Mouse (Mus musculus) limb, embryonic 10.5 days (tissue): Measurements from ENCODE around the gene Rnf114. TPM values are rescaled to one million over a fixed set of nuclear protein-coding genes. Genes with fewer than 3 reads are reported as not detected.

ENCODE experiments used
- DNase-seq: peaks from one replicate; pipeline ENCODE4 v3.0.0-alpha.2; 2017; ENCODE audit warnings: low spot score
- H3K27ac ChIP-seq: fragments of 300-500 bp; sonication (generic); 2 replicates; pipeline ENCODE4 v1.5.1; 2016; ENCODE audit warnings: mild to moderate bottlenecking
- H3K27me3 ChIP-seq: fragments of 300-500 bp; sonication (generic); 2 replicates; pipeline ENCODE4 v1.6.1; 2016; ENCODE audit warnings: low read depth, mild to moderate bottlenecking; ENCODE audit not compliant: poor library complexity, severe bottlenecking
- H3K36me3 ChIP-seq: fragments of 300-500 bp; sonication (generic); 2 replicates; pipeline ENCODE4 v1.6.1; 2016; ENCODE audit warnings: mild to moderate bottlenecking, moderate library complexity
- H3K4me1 ChIP-seq: fragments of 300-500 bp; sonication (generic); 2 replicates; pipeline ENCODE4 v1.6.1; 2016
- H3K4me3 ChIP-seq: fragments of 300-500 bp; sonication (generic); 2 replicates; pipeline ENCODE4 v1.5.1; 2016; ENCODE audit warnings: mild to moderate bottlenecking, moderate library complexity
- H3K9me3 ChIP-seq: fragments of 300-500 bp; sonication (generic); replicated peaks from 2 replicates; pipeline ENCODE4 v1.6.1; 2016; ENCODE audit warnings: mild to moderate bottlenecking
- WGBS: fragments of 180-500 bp; shearing (Covaris S2); methylation state at CpG from one replicate; pipeline ENCODE4 v1.1.7; 2016; 5-methylcytosine and 5-hydroxymethylcytosine counted together
- polyA plus RNA-seq: library from polyadenylated mRNA; unstranded; fragments of >200 nt; fragmentation: Nextera tagmentation; extraction: Ambion mirVana; gene quantifications from 2 replicates; pipeline ENCODE4 v1.2.1, GENCODE M21; 2016

The Rnf114 gene
- polyA plus RNA-seq, 1 experiment from 2014 or later: 131 TPM

DNA sequence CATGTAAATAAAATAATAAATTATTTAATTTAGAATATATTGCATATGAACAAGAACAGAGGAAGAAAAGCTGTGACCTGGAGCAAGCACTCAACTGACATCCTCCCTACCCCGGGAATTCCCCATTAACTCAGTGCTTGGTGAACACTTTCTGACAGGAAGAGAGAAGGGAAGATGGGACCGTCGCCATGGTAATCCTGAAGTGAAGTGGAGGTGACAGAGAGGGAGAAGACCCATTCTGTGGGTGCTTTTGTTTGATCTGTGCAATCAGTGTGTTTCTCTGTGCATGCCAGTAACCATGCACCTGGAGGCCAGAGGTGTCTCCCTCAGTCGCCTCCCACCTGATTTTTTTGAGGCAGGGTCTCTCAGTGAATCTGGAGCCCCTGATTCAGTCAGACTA is 59.8 kb downstream of the Rnf114 start:
- no peak for DNase-seq
- Histone ChIP-seq H3K27ac (peak overlapping the region; percentile 84), H3K27me3 (no peaks in the 10 kb centered on the region), H3K9me3 (no peaks in the 10 kb centered on the region), H3K4me1 (peaks cover 77% of the 10 kb centered on the region), H3K36me3 (no peaks in the 10 kb centered on the region), H3K4me3 (no peak overlapping the region)
- 85% methylated on average over 4 of the region's 4 CpGs for WGBS

DNA sequence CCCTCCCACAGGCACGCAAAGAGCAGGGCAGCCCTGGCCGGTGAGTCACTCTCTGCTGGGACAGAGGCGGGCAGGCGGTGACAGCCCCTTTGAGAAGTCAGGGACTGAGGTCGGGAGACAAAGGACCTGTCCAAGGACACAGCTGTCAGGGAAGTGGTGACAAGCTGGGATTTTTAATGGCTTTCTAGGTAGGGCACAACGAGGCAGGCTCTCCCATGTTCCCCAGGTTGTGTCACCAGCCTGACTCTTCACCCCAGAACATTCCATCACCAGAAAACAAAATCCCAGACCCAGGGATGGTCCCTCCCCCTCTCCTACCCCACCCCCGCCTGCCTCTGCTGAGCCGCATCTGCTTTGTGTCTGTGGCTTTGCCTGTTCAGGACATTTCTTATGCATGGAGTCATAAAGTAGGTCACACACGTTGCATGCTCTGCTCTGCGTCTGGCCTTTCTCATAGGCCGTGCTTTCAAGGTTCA is 60.5 kb downstream of the Rnf114 start:
- H3K9me3 ChIP-seq: no peaks in the 10 kb centered on the region
- peaks cover 70% of the 10 kb centered on the region for H3K4me1 ChIP-seq
- peak; percentile 72 for DNase-seq
- H3K27ac ChIP-seq: peak overlapping the region; percentile 84
- H3K36me3 ChIP-seq: no peaks in the 10 kb centered on the region
- no peaks in the 10 kb centered on the region for H3K27me3 ChIP-seq
- no peak overlapping the region for H3K4me3 ChIP-seq
- WGBS: 9% methylated on average over 11 of the region's 11 CpGs

DNA sequence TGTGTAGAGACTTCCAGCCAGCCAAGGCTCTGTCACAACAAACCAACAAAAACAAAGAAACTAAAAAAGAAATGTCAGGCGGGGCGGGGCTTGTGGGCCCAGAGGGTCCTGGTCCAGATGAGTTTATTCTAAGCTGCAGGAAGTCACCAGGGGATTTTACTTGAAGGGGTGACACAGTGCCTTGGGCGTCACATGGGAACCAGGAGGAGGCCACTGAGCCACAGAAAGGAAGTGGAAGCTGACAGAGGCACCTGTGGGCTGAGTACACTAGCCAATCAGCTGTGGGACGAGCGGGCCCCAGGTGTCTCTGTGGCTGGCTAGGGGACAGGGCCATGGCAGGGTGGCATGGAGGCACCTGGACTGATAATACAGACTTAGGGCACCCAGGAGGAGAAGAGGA is 63.3 kb downstream of the Rnf114 start:
- WGBS: 85% methylated on average over 5 of the region's 5 CpGs
- H3K27ac ChIP-seq: peak overlapping the region; percentile 84; the same call in 1 of the 2 replicates
- no peak for DNase-seq
- H3K27me3 ChIP-seq: 0 out of 2 replicates have a peak, but pooled peaks cover 3% of the 10 kb centered on the region
- peaks cover 73% of the 10 kb centered on the region for H3K4me1 ChIP-seq
- no peaks in the 10 kb centered on the region for H3K9me3 ChIP-seq
- H3K36me3 ChIP-seq: no peaks in the 10 kb centered on the region
- no peak overlapping the region; the same call in 1 of the 2 replicates for H3K4me3 ChIP-seq

DNA sequence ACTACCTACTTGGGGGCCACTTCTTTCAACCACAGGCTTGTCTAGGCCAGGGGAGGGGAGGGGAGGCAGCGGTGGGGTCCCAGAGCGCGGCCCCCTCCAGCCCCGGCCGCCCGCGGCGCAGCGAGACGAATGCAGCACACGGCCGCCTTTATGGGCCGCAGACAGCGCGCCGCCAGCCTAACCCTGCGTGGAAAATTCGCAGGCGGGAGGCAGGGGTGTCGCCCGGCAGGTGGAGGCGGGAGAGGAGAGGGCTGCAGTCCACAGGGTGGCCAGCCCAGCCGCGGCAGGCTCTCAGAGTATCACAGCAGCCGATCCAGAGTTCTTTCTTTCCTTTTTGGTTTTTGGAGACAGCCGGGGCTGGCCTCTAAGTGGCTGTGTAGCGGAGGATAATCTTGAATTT is 67.0 kb downstream of the Rnf114 start:
- 16% methylated on average over 27 of the region's 27 CpGs for WGBS
- H3K36me3 ChIP-seq: no peaks in the 10 kb centered on the region
- H3K27ac ChIP-seq: peak overlapping the region; percentile 87
- peaks cover 78% of the 10 kb centered on the region for H3K4me1 ChIP-seq
- peak; percentile 59 for DNase-seq
- 0 out of 2 replicates have a peak, but pooled peaks cover 8% of the 10 kb centered on the region for H3K27me3 ChIP-seq
- H3K4me3 ChIP-seq: peak overlapping the region; percentile 26
- no peaks in the 10 kb centered on the region for H3K9me3 ChIP-seq

DNA sequence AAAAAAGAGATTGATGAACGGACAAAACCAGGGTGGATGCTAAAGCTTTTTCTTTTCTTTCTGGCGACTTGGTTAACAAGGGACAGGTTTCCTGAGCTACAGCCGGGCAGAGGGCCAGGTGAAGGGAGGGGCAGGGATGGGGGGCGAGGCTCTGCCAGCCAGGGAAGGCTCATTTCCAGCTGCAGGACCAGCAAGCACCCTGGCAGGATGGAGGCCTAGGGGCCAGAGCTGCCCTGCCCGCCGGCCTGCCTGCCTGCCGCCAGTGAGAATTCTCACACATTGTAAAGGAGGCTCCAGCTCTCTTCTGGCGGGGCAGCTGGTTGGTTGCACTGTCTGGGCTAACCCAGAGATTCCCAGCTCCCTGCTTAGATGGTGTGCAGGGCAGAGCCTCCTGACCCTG is 69.7 kb downstream of the Rnf114 start:
- Histone ChIP-seq H3K4me3 (peak overlapping the region; percentile 25), H3K9me3 (no peaks in the 10 kb centered on the region), H3K4me1 (peaks cover 82% of the 10 kb centered on the region), H3K27me3 (0 out of 2 replicates have a peak, but pooled peaks cover 8% of the 10 kb centered on the region), H3K36me3 (no peaks in the 10 kb centered on the region), H3K27ac (peak overlapping the region; percentile 89)
- 19% methylated on average over 8 of the region's 8 CpGs for WGBS
- peak; percentile 53 for DNase-seq

DNA sequence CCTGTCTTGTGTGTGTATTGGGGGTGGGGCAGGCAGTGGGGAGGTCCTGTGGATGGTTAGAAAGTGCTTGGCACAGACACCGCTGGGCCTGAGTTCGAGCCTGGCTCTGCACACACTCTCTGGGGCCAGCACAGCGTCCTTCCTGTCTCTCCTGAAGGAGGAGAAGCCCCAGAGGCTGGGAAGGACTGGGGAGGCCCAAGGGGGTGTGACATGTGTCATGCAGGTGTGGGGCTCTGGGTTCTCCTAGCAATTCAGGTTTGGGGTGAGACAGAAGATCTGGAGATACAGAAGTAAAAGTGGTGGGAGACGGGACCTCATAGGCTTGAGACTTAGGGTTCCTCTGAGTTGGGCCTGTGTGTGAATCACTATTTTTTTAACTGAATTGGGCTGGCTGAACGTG is 70.6 kb downstream of the Rnf114 start:
- H3K27ac ChIP-seq: peak overlapping the region; percentile 89
- 52% methylated on average over 5 of the region's 5 CpGs for WGBS
- no peaks in the 10 kb centered on the region for H3K9me3 ChIP-seq
- peaks cover 84% of the 10 kb centered on the region for H3K4me1 ChIP-seq
- H3K36me3 ChIP-seq: no peaks in the 10 kb centered on the region
- no peak overlapping the region for H3K4me3 ChIP-seq
- DNase-seq: peak; percentile 59
- 0 out of 2 replicates have a peak, but pooled peaks cover 8% of the 10 kb centered on the region for H3K27me3 ChIP-seq

DNA sequence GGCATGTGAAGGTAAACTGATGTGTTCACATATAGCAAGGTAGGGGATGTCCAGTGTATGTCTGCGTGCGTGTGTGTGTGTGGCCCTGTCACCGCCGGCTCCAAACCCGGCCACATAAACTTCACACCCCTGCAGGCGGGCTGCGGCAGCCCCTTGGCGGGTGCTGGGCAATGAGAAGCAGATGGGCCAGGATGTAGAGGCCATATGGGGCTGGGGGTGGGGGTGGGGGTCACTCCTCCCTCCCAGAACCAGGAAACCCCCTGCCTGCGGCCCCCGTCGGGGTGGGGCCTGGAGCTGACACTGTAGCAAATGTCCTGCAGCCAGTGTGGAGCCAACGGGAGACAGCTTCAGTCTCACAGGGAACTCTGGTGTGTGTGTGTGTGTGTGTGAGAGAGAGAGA is 71.3 kb downstream of the Rnf114 start:
- H3K4me3 ChIP-seq: peak overlapping the region; percentile 27
- no peaks in the 10 kb centered on the region for H3K9me3 ChIP-seq
- WGBS: 5% methylated on average over 12 of the region's 12 CpGs
- no peaks in the 10 kb centered on the region for H3K36me3 ChIP-seq
- peak overlapping the region; percentile 89 for H3K27ac ChIP-seq
- H3K27me3 ChIP-seq: 0 out of 2 replicates have a peak, but pooled peaks cover 5% of the 10 kb centered on the region
- DNase-seq: peak; percentile 91
- peaks cover 84% of the 10 kb centered on the region for H3K4me1 ChIP-seq

DNA sequence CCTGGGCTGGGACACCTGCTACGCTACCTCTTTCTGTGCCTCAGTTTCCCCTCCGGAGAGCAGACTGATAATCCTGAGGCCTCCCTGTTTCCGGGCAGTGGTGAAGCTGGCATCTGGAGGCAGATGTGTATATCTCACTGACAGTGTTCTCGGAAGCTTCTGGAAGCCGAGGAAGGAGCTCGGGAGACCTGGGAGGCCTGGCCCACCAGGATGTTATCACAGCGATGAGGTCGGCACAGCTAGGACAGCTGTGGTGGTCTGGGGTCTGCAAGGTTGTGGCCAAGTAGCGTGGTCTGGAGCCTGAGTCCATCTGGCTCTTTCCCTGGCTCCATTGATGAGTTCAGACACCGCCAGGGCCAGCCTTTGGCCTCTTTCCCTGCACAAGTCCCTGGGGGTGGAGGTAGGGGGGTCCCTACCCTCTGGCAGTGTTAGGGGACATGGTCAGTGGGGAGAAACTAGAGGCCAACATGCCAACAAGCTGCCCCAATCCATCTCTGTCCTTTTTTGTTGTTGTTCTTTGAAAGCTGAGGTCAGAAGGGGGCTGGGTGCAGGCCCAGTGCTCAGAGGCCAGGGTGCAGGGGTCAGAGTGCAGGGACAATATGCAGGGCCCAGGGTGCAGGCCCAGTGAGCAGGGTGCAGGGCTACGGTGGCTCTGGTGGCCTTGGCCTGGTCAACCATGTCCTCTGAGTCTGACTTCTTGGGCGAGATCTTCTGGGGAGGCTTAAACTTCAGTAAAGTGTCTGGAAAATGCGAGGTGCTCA is 72.3 kb downstream of the Rnf114 start:
- Histone ChIP-seq H3K9me3 (no peaks in the 10 kb centered on the region), H3K27ac (peak overlapping the region; percentile 89), H3K4me1 (peaks cover 74% of the 10 kb centered on the region), H3K4me3 (no peak overlapping the region), H3K36me3 (no peaks in the 10 kb centered on the region), H3K27me3 (0 out of 2 replicates have a peak, but pooled peaks cover 5% of the 10 kb centered on the region)
- 50% methylated on average over 13 of the region's 13 CpGs for WGBS
- DNase-seq: no peak

DNA sequence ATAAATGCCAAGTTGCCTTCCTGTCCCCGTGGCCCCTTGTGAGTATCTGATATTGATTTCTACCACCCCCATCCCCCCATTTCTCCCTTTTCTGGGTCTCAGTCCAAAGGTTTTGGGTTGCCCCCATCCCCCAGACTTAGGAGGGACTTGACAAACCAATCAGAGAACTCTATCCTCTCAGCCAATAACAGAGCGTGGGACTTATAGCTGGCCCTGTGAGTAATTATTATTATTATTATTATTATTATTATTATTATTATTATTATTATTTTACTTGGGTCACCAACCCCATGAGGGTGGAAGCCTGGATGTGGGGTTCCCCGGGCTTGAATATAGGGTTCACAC is 72.8 kb downstream of the Rnf114 start:
- Histone ChIP-seq H3K27ac (peak overlapping the region; percentile 90), H3K9me3 (no peaks in the 10 kb centered on the region), H3K4me1 (peaks cover 73% of the 10 kb centered on the region), H3K27me3 (0 out of 2 replicates have a peak, but pooled peaks cover 5% of the 10 kb centered on the region), H3K4me3 (peak overlapping the region; percentile 38), H3K36me3 (no peaks in the 10 kb centered on the region)
- no peak for DNase-seq
- WGBS: 48% methylated on average over 3 of the region's 3 CpGs

DNA sequence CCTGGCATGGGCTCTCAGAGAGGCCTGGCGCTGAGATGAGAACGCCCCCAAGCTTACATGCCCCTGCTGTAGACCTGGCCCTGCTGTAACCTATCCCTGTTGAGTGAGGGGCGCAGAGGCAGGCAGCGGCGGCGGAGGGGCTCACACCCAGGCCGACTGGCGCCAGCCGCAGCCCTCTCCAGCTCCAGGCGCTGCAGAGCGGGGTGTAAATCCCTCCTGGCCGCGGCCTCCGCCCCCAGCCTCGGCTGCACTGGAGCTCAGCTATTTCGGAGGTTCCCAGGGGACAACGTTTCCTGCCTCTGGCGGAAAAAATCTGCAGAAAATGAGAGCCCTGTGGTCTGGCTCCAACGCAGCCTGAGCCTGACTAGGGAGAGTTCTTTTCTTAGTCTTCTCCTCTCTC is 73.2 kb downstream of the Rnf114 start:
- H3K4me3 ChIP-seq: peak overlapping the region; percentile 38
- no peaks in the 10 kb centered on the region for H3K36me3 ChIP-seq
- H3K27ac ChIP-seq: peak overlapping the region; percentile 90
- H3K9me3 ChIP-seq: no peaks in the 10 kb centered on the region
- 0 out of 2 replicates have a peak, but pooled peaks cover 5% of the 10 kb centered on the region for H3K27me3 ChIP-seq
- H3K4me1 ChIP-seq: peaks cover 73% of the 10 kb centered on the region
- WGBS: 3% methylated on average over 19 of the region's 19 CpGs
- peak; percentile 82 for DNase-seq

Other genes starting within 250 kb of the Rnf114 start
- gene B4galt5, start 143.5 kb upstream of the Rnf114 start, polyA plus RNA-seq: 10.3 and 11.3 TPM in 2 replicates
- 28.2 and 32.0 TPM in 2 replicates for gene Slc9a8, start 70.9 kb upstream of the Rnf114 start, polyA plus RNA-seq
- 19.5 and 21.5 TPM in 2 replicates for gene Spata2, start 242 bp downstream of the Rnf114 start, polyA plus RNA-seq
- gene Snai1, start 45.5 kb downstream of the Rnf114 start, polyA plus RNA-seq: 94.9 and 118 TPM in 2 replicates
- gene Ube2v1, start 139.4 kb downstream of the Rnf114 start, polyA plus RNA-seq: 375 and 404 TPM in 2 replicates
- 1.0 and 4.0 TPM in 2 replicates for gene Gm20431, start 168.9 kb downstream of the Rnf114 start, polyA plus RNA-seq
- gene Cebpb, start 196.3 kb downstream of the Rnf114 start, polyA plus RNA-seq: 1.2 and 2.2 TPM in 2 replicates
- gene Tmem189, start 197.2 kb downstream of the Rnf114 start, polyA plus RNA-seq: 41.9 and 43.2 TPM in 2 replicates